Mouse (Mus musculus) layer of hippocampus, postnatal 14 days (tissue): ENCODE measurements around the gene Smg6. TPM values are rescaled to one million over a fixed set of nuclear protein-coding genes. Genes with fewer than 3 reads are reported as not detected.

ENCODE experiments used
- DNase-seq, 2 experiments: peaks; one replicate each; pipeline ENCODE4 v3.0.0; 2021 to 2022; ENCODE audit warnings: low spot score in 2 of 2, mixed read lengths in 1 of 2
- total RNA-seq, 2 experiments: library from RNA; stranded (reverse); gene quantifications; 2 replicates each; pipeline ENCODE4 v1.2.3; 2021

Gene Smg6
- total RNA-seq, 2 experiments from 2014 or later = 23.8 to 24.9 TPM

DNA sequence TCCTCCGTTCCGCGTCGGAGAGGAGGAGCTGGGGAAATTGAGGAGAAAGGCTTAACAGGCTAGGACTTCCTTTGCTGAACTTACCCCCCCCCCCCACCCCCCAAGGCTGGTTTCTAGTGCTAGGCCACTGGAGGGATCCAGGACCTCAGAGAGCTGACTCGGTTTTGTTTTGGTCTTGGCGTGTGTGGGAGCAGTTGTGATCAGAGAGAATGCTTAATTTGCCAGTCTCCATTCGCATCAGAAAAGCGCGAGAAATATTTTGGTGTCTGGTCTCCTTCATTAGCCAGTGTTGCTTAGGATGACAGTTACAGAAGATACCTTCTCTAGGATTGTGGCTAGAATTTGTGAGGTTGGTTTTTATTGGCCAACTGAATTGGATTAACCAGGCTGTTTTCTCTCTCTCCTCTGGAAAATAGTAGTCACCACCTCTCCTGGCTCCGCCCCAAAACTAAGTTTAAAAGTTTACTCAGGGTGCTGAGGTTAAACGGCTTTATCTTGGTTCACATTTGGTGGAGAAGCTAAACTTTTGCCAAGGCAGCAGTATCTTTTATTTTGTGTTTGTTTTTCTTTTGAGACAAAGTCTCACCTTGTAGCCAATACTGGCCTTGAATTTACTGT, 874 bp downstream of the Smg6 start:
- DNase-seq = peak in 1 of 2 experiments; percentile 22

DNA sequence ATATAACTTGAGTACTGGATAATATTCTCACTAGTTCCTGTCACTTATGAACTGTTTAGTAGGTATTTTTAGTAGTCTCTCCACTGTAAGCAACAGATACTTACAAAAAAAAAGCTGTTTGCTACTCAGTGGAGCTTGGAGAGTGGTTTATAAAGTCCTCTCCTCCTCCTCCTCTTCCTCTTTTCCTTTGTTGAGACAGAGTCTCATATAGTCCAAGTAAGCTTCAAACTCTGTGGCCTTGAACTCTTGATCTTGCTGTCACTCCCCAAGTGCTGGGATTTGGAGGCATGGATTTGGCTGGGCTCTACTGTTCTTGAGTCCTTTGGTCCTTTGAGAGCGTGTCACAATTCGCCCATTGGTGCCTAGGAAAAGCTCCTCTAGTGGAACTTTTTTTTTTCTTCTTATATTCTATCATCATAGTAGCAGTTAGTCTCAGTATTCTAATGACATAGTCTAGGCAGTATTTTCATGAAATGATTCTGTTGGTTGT, 1.7 kb downstream of the Smg6 start:
- DNase-seq = no peak

DNA sequence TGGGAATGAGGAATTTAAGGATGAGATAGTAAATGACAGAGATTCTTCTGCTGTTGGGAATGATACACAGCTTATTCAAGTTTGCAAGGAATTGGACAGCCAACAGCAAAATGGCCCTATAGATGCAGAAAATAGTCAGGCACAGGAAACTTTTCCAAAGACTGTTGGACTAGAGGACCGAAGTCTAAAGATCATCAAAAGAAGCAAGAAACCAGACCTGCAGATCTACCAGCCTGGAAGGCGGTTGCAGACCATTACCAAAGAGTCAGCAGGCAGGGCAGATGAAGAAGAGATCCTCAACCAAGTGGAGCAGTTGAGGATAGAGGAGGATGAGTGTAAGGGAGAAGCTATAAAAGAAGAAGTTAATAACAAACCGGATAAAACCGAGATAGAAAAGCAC, 3.5 kb downstream of the Smg6 start:
- DNase-seq = no peak

DNA sequence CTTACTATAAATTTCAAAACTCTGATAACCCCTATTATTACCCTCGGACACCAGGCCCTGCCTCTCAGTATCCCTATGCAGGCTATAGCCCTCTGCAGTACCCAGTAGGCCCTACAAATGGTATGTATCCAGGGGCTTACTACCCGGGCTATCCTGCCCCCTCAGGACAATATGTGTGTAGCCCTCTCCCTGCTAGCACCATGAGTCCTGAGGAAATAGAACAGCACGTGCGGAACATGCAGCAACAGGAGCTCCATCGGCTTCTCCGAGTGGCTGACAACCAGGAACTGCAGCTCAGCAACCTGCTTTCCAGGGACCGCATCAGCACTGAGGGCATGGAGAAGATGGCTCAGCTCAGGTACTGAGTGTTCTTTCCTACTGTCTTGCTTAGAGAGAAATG, 4.8 kb downstream of the Smg6 start:
- no peak for DNase-seq

DNA sequence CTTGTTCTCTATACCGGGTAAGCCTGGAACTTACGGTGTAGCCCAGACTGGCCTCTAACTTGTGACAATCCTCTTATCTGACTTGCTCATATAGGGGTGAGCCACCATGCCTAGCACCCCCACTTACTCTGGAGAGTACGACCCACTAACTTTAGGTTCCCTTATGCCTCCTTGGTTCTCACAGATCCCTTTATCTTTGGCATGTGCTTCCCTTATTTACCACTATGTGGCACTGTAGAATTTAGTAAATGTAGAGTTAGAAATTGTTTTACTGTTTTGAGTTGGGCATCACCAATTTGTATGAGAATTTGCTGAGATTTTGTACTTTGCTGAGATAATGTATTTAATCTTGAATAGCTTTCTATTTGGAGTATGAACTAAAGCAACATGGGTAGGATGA, 20.7 kb downstream of the Smg6 start:
- peak in 1 of 2 experiments; percentile 62 for DNase-seq

DNA sequence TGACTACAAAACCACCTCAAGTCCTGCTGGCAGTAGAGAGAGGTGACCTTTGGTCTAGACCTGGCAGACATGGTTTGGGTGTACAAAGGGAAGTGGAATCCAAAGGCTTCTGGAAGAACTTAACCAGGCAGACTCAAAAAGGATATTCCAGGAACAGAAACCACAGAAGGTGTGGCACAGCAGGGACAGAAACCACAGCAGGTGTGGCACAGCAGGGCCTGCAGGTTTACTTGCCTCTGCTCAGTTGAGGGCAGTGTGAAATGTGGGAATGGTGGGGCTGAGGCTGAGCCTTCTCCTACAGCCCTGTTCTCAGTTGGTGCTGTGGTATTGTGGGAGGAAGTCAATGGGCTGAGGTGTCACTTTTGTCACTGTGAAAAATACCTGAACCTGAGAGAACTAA, 29.3 kb downstream of the Smg6 start:
- no peak for DNase-seq

DNA sequence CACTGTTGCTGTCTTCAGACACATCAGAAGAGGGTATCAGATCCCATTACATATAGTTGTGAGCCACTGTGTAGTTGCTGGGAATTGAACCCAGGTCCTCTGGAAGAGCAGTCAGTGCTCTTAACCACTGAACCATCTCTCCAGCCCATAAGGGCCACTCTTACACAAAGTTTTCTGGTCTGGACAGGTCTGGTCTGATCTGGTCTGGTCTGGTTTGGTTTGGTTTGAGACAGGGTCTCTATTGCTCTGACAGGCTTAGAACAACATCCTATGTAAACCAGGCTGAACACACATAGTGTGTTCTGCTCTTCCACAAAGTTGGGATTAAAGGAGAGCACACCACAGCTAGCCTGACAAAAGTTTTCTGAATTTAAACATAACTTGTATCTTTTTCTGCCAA, 30.4 kb downstream of the Smg6 start:
- DNase-seq = no peak

DNA sequence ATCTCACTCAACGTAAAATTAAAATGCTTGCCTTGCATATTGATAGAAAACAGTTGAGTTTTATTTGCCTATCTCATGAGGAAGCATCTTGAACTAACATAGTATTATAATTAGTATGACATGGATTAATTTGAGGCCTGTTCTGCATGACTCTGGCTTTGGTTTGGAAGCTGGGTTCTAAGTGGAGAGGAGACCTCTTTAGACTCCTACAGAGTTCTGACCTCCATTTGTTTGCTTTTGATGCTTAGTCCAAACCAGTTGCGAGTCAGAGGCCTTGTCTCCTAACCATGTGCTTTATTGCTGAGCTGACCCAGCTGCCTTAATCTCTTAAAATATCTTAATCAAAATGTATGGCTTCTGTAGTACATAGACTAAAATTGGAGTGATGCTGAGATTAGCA, 32.0 kb downstream of the Smg6 start:
- DNase-seq = no peak

DNA sequence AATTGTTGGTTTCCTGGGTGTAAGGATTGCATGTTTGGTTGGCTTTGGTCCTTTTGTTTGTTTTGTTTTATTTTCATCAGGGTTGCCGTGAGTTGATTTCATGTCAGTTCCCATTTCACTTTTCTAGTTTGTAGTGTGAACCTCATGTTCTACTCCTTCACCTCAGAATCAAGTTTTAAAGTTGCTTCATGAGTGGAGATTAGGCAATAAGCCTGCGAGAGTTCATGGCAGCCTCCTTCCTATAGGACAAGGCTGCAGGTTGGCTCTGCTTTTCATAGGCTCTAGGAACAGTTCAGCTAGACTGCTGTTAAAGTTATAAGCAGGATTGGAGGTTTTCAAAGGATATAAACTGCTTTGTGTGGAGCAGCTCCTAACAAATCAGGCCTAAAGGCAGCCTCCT, 33.9 kb downstream of the Smg6 start:
- no peak for DNase-seq

DNA sequence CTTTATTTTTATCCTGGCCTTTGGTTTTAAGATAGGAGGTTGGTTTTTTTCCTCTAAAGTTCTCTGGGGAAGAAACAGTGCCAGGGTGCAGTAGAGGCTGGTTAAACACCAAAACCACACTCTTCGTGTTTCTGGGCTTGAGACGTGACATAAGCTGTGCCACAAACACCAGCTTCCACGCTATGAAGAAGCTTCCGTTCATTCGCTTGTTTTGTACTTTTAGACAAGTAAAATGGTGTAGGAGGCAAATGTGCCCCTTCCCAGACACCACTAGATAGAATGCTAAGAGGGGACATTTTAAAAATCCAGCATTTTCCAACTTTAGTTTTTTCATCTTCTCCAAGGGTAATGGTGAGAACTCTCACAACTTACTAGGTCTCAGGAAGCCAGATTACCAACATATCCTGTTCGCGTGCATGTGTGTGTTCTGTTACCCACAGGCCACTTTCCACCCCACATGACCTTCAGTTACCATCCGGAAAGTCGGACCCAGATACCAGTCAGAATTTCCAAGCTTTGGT, 34.5 kb downstream of the Smg6 start:
- no peak for DNase-seq

DNA sequence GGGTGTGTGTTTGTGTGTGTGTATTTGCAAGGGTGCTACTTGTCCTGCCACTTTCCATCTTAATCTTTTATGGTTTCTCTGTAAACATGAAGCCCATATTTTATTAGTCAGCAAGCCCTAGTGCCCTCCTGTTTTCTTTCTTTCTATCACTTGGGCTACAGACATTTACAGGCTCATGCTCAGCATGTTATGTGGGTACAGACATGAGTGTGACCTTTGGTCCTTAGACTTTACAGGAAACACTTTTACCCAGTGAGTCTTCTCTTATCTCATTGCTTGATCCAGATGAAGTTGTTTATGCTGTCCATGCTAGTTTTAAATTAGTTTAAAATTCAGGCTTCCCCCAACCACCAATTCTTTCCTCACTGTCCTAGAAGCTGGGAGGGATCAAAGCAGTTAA, 36.3 kb downstream of the Smg6 start:
- DNase-seq = no peak

DNA sequence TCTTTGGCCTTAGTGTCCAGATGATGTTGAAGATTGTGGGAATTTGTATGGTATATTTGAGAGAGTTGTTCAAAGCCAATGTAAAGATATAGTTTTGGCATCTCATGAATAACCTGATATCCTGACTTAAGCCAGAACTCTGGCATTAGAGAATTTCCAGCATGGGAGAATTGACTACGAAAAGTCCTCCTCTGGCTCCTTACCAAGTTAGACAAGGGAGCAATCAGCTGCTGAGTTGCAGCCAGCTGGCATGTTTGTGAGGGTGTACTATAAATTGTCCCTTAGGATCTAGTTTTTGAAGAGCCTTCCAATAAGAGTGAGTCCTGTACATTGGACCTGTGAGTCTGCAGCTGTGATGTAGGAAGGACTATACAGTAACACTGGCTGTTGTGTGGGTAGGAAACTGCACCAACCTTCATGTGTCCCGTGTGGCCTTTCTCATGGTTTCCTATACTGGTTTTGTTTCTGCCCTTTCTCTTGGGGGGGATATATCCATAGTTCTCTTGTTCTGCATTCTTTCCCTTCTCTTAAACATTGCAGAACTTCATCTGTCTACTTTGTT, 37.3 kb downstream of the Smg6 start:
- no peak for DNase-seq

DNA sequence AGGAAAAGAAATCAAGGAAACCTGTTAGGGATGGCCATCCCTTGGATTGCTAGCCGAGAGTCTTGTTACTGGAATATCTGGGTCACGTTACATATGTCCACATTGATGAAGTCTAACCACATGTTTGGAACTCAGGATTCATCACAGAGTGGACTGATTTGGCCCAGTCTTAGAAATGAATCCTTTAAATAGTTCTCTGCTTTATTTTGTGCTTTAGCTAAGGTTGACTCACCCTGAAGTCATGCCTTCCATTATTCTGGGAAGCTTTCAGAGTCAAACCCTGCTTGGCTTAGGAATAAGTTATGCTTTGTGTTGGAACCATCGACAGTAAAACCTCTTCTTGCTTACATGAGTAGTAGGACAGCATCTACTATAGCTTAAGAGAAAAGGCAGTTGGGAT, 39.9 kb downstream of the Smg6 start:
- no peak for DNase-seq

DNA sequence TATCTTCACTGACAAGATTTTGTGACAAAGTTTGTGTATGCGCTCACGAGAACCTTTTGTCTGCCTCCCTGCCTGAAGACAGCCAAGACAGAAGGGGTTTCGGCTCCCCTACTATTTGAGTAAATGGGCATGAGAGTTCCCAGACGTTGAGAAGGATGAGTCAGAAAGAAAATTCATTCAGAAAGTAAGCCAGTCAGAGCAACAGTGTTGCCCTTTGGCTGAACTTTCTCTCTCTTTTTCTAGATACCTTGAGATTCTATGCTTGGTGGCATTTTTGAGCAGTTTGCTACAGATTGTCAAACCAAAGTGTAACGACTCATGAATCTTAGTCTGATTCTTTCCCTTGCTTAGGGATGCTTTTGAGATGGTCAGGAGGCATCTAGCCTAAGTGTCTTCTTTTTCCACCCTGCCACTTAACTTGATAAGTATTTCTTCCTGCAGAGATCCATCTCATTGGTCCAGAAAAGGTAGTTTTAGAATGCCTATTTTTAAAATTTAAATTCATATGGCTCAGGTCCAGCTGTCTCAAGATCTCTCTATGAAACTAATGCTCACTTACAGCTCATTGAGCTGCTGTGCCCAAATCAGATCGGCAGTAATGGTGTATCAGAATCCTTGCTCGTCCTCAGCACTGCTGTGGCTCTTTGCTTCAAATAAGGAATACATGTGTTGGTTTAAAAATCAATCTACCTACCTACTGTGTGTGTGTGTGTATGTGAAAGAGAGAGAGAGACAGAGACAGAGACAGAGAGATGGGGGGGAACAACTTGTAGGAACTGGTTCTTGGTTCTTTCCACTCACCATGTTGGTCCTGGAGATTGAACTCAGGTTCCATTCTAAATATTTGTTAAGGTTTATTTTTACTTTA, 47.9 kb downstream of the Smg6 start:
- no peak for DNase-seq

DNA sequence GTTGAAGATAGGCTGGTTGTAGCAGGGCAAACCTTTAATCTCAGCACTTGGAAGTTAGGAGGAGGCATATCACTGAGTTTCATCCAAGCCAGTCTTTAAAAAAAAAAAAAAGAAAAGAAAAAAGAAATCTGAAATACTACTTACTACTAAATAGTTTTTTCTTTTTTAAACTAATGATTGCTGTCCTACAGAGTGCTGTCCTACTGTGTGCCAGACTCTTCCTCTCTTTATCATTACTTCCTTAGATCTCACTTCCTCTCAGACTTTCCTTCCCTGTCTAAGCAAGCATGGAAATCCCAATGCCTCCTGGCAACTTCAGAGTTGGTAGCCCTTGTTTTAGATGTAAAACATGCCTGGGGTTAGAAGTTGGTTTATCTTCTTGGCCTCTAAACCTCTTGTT, 49.0 kb downstream of the Smg6 start:
- DNase-seq = no peak

DNA sequence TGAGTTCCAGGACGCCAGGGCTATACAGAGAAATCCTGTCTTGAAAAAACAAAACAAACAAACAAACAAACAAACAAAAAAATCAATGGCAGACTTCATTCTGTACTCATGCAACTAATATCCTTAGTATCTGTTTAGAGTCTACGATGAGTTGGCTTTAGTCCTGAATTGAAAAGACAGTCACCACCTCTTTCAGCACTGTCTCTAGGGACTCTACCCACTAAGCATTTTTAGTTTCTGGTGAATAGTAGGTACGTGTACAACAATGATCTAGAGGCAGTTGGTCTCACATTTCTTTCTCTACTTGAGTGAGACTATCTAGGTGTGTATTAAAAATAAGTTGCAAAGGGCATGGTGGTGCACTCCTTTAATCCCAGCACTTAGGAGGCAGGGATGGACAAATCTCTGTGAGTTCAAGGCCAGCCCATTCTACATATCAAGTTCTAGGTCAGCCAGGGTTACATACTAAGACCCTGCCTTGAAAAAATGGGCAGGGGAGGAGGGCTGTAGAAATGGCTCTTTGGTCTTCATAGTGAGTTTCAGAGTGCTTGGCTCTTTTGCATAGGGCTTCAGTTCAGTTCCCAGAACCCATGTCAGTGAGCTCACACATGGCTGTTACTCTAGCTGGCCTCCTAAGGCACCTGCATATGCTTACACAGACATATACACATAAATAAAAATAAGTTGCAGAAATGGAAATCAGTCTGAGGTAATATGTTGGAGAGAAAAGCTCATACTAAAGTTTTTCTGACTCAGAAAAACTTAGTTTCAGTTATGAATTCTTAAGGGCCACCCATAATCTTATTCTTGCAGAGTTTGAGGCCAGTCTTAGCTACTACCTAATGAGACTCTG, 51.4 kb downstream of the Smg6 start:
- no peak for DNase-seq

DNA sequence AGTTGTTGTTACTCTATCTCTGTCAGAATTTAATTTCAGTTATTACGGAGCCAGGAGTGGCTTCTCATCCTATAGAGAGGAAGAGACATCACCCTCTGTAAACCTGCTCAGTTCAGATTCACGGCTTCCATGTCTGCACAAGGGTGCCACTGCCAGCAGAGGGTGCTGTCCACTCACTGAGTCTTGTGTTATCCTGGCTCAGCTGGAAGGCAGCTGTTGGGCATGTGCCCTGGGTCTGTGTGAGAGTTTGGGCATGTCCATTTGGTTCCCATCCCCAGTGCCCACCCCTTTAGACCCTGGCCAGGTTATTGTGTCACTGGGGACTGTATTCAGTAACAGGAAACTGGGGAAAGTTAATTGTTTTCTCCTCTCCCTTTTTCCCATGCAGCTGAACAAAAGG, 55.8 kb downstream of the Smg6 start:
- DNase-seq = peak; percentile 63 to 65

DNA sequence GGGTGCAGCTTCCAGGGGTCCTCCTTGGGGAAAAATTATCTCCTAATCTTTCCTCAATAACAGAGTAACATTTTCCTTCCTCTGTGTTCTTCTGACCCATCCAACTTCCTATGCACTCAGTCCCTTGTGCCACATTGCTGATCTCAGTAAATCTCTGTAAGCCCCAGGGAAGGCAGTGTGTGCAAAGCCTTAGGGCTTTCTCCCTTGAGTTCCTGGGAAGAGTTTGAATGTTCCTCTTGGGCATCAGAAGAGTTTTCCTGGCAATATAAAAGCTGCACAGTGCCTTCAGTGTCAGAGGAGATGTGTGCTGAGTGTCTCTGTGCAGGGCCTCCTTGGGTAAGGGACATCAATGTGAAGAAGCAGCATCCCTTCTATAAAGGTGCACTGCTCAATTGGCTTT, 56.6 kb downstream of the Smg6 start:
- DNase-seq = no peak

DNA sequence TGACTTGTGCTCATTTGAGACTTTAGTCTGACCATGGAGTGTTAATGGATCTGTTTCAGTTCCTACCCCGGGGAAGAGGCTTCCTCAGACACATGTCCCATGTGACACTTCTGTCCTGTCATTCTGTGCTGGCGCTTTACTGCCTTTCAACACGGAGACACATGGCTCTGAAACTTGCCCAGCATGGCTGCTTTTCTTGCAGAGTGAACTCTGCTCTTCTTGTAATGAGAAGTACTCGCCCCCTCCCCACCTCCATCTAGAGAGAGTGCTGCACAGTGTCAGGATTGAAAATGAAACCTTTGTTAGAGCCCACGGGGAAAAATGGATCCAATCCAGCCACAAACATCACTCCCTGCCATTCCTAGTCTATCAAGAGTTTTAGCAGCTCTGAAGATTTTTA, 62.5 kb downstream of the Smg6 start:
- no peak for DNase-seq

DNA sequence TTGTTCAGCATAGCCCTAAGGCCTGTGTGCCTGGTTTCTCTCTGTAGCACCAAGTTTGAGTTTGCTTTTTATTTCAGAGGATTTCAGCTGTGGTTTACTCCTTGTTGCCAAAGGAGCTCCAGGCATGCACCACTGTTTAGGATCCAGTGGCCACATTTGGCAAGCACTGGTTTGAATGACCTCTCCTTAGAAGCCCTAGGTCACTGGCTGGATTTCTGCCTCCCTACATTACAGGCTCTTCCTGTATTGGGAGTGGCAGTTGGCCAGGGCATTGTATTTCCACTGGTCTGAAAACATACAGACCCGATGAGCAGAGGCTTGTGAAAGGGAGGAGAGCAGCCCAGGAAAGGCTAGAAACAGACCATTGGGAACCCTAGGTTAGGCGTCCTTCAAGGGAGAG, 63.4 kb downstream of the Smg6 start:
- DNase-seq = no peak

DNA sequence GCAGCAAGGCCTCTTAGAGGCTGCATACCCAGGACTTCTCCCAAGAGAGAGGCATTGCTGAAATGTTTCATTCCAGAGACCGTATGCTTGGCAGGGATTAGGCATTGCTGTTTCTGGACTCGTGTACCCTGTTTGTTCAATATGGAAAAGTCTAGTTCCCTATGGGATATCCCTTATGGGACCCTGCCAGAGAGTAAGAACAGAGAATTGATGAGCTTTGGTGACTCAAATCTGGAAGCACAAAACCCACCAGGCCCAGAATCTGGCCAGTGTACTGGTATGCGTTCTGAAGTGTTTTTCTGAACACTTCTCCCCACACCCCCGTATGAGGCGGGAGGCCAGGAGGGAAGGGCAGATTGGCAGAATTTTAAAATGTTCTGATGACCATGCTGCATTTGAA, 64.9 kb downstream of the Smg6 start:
- no peak for DNase-seq
